Mouse (Mus musculus) heart, embryonic 13.5 days (tissue): ENCODE results near the gene Acr. TPM values are rescaled to one million over a fixed set of nuclear protein-coding genes. Genes with fewer than 3 reads are reported as not detected.

Experiments
- ATAC-seq: fragments of 200-750 bp; cut with Nextera tagmentation; 2 replicates; pipeline ENCODE4 v1.8.0; 2017; ENCODE audit warnings: moderate TSS enrichment; ENCODE audit not compliant: insufficient number of reproducible peaks, low FRiP score, low TSS enrichment; ENCODE audit errors: extremely low read depth
- H3K27ac ChIP-seq: fragments of 300-500 bp; sonication (generic); replicated peaks from 2 replicates; pipeline ENCODE4 v1.5.1; 2015; ENCODE audit warnings: moderate library complexity, mild to moderate bottlenecking, inconsistent platforms
- H3K27me3 ChIP-seq: fragments of 300-500 bp; sonication (generic); replicated peaks from 2 replicates; pipeline ENCODE4 v1.6.1; 2015; ENCODE audit warnings: mild to moderate bottlenecking, inconsistent platforms
- H3K36me3 ChIP-seq: fragments of 300-500 bp; sonication (generic); 2 replicates; pipeline ENCODE4 v1.6.1; 2015; ENCODE audit warnings: mild to moderate bottlenecking, inconsistent platforms
- H3K4me1 ChIP-seq: fragments of 300-500 bp; sonication (generic); 2 replicates; pipeline ENCODE4 v1.6.1; 2015; ENCODE audit warnings: inconsistent platforms
- H3K4me2 ChIP-seq: fragments of 300-500 bp; sonication (generic); 2 replicates; pipeline ENCODE4 v1.6.1; 2015; ENCODE audit warnings: inconsistent platforms, mild to moderate bottlenecking, moderate library complexity
- H3K4me3 ChIP-seq: fragments of 300-500 bp; sonication (generic); 2 replicates; pipeline ENCODE4 v1.5.1; 2015; ENCODE audit warnings: moderate library complexity, mild to moderate bottlenecking, inconsistent platforms
- H3K9ac ChIP-seq: fragments of 300-500 bp; sonication (generic); 2 replicates; pipeline ENCODE4 v1.6.1; 2015; ENCODE audit warnings: inconsistent platforms, mild to moderate bottlenecking, moderate library complexity
- H3K9me3 ChIP-seq: fragments of 300-500 bp; sonication (generic); 2 replicates; pipeline ENCODE4 v1.6.1; 2016; ENCODE audit warnings: inconsistent platforms
- WGBS: fragments of 180-500 bp; shearing (Covaris S2); methylation state at CpG from one replicate; pipeline ENCODE4 v1.1.7; 2015; ENCODE audit warnings: mixed read lengths; 5-methylcytosine and 5-hydroxymethylcytosine counted together
- polyA plus RNA-seq: library from polyadenylated mRNA; unstranded; fragments of >200 nt; fragmentation: Nextera tagmentation; extraction: Ambion mirVana; gene quantifications from 2 replicates; pipeline ENCODE4 v1.2.1, GENCODE M21; 2015

Gene Acr
- polyA plus RNA-seq, 1 experiment from 2014 or later = 0.33 TPM

DNA sequence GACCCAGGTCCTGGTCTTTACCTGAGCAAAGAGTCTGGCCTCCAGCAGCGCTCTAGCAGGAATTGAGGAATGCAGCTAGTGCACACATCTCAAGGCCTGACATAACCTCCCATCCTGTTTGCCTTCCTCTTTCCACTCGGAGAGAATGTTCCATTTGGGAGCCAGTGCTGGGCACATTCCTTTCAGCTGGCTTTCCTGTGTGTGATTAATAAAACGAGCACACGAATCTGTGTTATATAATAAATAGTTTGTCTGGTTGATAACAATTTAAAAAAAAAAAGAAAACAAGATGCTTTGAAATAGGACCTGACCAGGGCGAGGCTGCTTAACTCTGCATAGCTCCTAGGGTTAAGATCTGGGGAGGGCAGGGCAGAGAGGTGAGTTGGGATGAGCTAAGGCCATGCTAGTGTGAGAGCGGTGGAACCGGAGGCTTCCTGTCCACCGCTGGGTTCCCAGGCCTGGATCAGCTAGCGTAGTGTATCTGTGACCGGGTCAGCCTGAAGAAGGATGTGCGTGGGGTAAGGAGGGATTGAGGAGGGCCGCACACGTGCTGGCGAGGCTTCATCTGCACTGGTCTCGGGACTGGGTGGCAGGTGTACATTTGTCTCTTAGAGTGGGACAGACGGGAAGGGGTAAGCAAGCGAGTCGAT lies 39.8 kb upstream of the Acr start:
- no peak for ATAC-seq
- no peak overlapping the region for H3K27ac ChIP-seq
- WGBS = 71% methylated on average over 18 of the region's 18 CpGs
- no peak overlapping the region for H3K4me2 ChIP-seq
- no peak overlapping the region for H3K4me3 ChIP-seq
- H3K27me3 ChIP-seq = peaks cover 51% of the 10 kb centered on the region
- H3K9me3 ChIP-seq = no peaks in the 10 kb centered on the region
- 0 out of 2 replicates have a peak, but pooled peaks cover 11% of the 10 kb centered on the region for H3K4me1 ChIP-seq
- H3K9ac ChIP-seq = no peak overlapping the region
- peaks cover 17% of the 10 kb centered on the region; the same call in 1 of the 2 replicates for H3K36me3 ChIP-seq

- no peak for ATAC-seq
- Histone ChIP-seq H3K9ac (no peak overlapping the region), H3K27ac (no peak overlapping the region), H3K4me3 (no peak overlapping the region), H3K27me3 (peaks cover 52% of the 10 kb centered on the region), H3K4me1 (0 out of 2 replicates have a peak, but pooled peaks cover 11% of the 10 kb centered on the region), H3K36me3 (peaks cover 21% of the 10 kb centered on the region; the same call in 1 of the 2 replicates), H3K9me3 (no peaks in the 10 kb centered on the region), H3K4me2 (no peak overlapping the region)
- 84% methylated on average over 10 of the region's 10 CpGs for WGBS
Measured at GRCm38 (mm10) chr15:89528923-89529322, 39.2 kb upstream of the Acr start.

DNA sequence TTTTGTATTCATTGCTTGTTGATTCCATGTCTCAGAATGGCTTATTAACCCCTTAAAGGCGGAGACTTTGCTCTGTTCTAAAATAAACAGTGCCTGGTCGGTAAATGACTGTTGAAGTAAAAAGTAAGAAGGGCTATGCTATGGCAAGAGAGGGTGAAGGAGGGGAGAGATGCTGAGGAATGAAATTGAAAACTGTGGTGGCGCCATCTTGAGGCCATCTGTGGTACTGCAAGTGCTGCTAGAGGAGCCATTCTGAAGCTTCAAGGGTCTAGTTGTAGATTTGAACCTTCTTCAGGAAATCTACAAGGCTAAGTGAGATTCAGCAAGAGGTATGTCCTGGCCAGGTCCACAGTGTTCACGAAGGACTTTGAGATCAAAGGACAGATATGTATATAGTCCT lies 37.8 kb upstream of the Acr start:
- H3K4me3 ChIP-seq = no peak overlapping the region
- 6% methylated on average over 4 of the region's 4 CpGs for WGBS

DNA sequence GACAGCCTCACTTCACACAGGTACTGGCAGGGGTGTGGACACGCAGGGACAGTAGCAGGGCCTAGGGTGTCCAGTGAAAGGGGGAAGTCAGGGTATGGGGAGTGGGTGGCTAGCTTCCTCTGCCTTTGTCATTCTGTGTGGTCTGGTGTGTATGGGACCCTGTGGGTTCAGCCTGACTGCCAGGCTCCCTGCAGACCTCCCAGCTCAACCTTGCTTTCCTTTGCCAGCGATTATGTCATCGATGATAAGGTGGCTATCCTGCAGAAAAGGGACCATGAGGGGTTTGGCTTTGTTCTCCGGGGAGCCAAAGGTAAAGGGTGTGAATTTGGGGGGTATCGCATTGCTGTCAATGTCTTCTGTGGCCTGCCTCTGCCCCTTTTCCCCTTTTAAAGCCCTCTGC lies 36.7 kb upstream of the Acr start:
- Histone ChIP-seq H3K4me2 (no peak overlapping the region), H3K9me3 (no peaks in the 10 kb centered on the region), H3K4me1 (0 out of 2 replicates have a peak, but pooled peaks cover 5% of the 10 kb centered on the region), H3K27me3 (peaks cover 31% of the 10 kb centered on the region), H3K4me3 (no peak overlapping the region), H3K36me3 (peaks cover 18% of the 10 kb centered on the region; the same call in 1 of the 2 replicates), H3K9ac (no peak overlapping the region), H3K27ac (no peak overlapping the region)
- no peak for ATAC-seq
- 71% methylated on average over 5 of the region's 5 CpGs for WGBS

More for the DNA sequence above, 37.8 kb upstream of the Acr start:
- Histone ChIP-seq H3K36me3 (peaks cover 20% of the 10 kb centered on the region; the same call in 1 of the 2 replicates), H3K9ac (no peak overlapping the region), H3K27ac (no peak overlapping the region), H3K4me2 (no peak overlapping the region), H3K4me1 (0 out of 2 replicates have a peak, but pooled peaks cover 5% of the 10 kb centered on the region), H3K27me3 (peaks cover 37% of the 10 kb centered on the region), H3K9me3 (no peaks in the 10 kb centered on the region)
- no peak for ATAC-seq

- Histone ChIP-seq H3K4me2 (0 out of 2 replicates have a peak overlapping the region, but pooled peaks have one; percentile 9), H3K27ac (no peak overlapping the region), H3K4me1 (0 out of 2 replicates have a peak, but pooled peaks cover 5% of the 10 kb centered on the region), H3K36me3 (peaks cover 20% of the 10 kb centered on the region; the same call in 1 of the 2 replicates), H3K9ac (peak overlapping the region; percentile 33), H3K9me3 (no peaks in the 10 kb centered on the region), H3K4me3 (no peak overlapping the region), H3K27me3 (peaks cover 31% of the 10 kb centered on the region)
- WGBS = 36% methylated on average over 29 of the region's 29 CpGs
- ATAC-seq = no peak
Measured at GRCm38 (mm10) chr15:89532026-89532923, 35.9 kb upstream of the Acr start.

GRCm38 (mm10) chr15:89532924-89533842 lies 34.9 kb upstream of the Acr start:
- Histone ChIP-seq H3K4me2 (0 out of 2 replicates have a peak overlapping the region, but pooled peaks have one; percentile 9), H3K9ac (peak overlapping the region; percentile 33; the same call in 1 of the 2 replicates), H3K27ac (no peak overlapping the region), H3K9me3 (no peaks in the 10 kb centered on the region), H3K36me3 (peaks cover 20% of the 10 kb centered on the region), H3K27me3 (peaks cover 31% of the 10 kb centered on the region), H3K4me3 (no peak overlapping the region), H3K4me1 (0 out of 2 replicates have a peak, but pooled peaks cover 5% of the 10 kb centered on the region)
- 74% methylated on average over 23 of the region's 23 CpGs for WGBS
- ATAC-seq = no peak

- H3K4me3 ChIP-seq = no peak overlapping the region
- H3K9ac ChIP-seq = no peak overlapping the region
- 86% methylated on average over 10 of the region's 10 CpGs for WGBS
- 0 out of 2 replicates have a peak, but pooled peaks cover 5% of the 10 kb centered on the region for H3K4me1 ChIP-seq
- peaks cover 31% of the 10 kb centered on the region for H3K27me3 ChIP-seq
- H3K4me2 ChIP-seq = no peak overlapping the region
- H3K9me3 ChIP-seq = no peaks in the 10 kb centered on the region
- no peak overlapping the region for H3K27ac ChIP-seq
- H3K36me3 ChIP-seq = peaks cover 20% of the 10 kb centered on the region
- no peak for ATAC-seq
Measured at GRCm38 (mm10) chr15:89533843-89534207, 34.3 kb upstream of the Acr start.

- Histone ChIP-seq H3K27ac (no peak overlapping the region), H3K36me3 (peaks cover 43% of the 10 kb centered on the region), H3K27me3 (peaks cover 29% of the 10 kb centered on the region), H3K9ac (no peak overlapping the region), H3K4me2 (no peak overlapping the region), H3K4me3 (no peak overlapping the region), H3K9me3 (no peaks in the 10 kb centered on the region), H3K4me1 (peaks cover 18% of the 10 kb centered on the region)
- ATAC-seq = no peak
- 79% methylated on average over 7 of the region's 7 CpGs for WGBS
Measured at GRCm38 (mm10) chr15:89544171-89544570, 24.0 kb upstream of the Acr start.

DNA sequence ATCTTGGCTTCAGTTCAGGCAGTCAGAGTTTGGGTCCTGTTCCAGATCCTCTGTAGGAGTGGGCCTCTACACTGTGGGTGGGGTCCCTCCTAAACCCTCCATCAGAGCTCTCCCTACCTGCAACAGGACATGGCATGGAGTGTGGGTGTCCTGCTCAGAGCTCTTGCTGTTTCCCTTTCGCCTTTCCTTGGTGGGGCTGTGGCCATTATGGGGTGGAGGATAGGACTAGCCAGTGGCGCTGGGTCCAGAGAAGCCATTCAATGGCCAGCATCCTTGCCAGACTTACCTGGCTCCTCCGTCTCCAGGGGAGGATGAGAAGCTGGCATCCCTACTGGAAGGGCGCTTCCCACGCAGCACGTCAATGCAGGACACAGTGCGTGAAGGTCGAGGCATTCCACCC lies 20.8 kb upstream of the Acr start:
- Histone ChIP-seq H3K9me3 (no peaks in the 10 kb centered on the region), H3K4me3 (peak overlapping the region; percentile 48), H3K27ac (no peak overlapping the region), H3K4me2 (peak overlapping the region; percentile 77), H3K9ac (peak overlapping the region; percentile 60), H3K4me1 (peaks cover 18% of the 10 kb centered on the region), H3K27me3 (peaks cover 45% of the 10 kb centered on the region), H3K36me3 (peaks cover 42% of the 10 kb centered on the region)
- no peak for ATAC-seq
- 45% methylated on average over 8 of the region's 8 CpGs for WGBS

DNA sequence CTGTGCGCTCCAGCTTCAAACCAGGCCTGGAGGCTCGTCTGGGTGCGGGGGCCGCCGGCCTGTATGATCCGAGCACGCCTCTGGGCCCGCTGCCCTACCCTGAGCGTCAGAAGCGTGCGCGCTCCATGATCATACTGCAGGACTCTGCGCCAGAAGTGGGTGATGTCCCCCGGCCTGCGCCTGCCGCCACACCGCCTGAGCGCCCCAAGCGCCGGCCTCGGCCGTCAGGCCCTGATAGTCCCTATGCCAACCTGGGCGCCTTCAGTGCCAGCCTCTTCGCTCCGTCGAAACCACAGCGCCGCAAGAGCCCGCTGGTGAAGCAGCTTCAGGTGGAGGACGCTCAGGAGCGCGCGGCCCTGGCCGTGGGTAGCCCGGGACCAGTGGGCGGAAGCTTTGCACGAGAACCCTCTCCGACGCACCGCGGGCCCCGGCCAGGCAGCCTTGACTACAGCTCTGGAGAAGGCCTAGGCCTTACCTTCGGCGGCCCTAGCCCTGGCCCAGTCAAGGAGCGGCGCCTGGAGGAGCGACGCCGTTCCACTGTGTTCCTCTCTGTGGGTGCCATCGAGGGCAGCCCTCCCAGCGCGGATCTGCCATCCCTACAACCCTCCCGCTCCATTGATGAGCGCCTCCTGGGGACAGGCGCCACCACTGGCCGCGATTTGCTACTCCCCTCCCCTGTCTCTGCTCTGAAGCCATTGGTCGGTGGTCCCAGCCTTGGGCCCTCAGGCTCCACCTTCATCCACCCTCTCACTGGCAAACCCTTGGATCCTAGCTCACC lies 20.1 kb upstream of the Acr start:
- 0 out of 2 replicates have a peak, but pooled peaks have one; percentile 21 for ATAC-seq
- 24% methylated on average over 57 of the region's 58 CpGs for WGBS
- peak overlapping the region; percentile 77 for H3K4me2 ChIP-seq
- H3K27ac ChIP-seq = no peak overlapping the region
- H3K36me3 ChIP-seq = peaks cover 42% of the 10 kb centered on the region
- peaks cover 18% of the 10 kb centered on the region for H3K4me1 ChIP-seq
- H3K4me3 ChIP-seq = peak overlapping the region; percentile 48
- peaks cover 45% of the 10 kb centered on the region for H3K27me3 ChIP-seq
- peak overlapping the region; percentile 60 for H3K9ac ChIP-seq
- H3K9me3 ChIP-seq = no peaks in the 10 kb centered on the region
